Mouse (Mus musculus) liver, embryonic 14.5 days (tissue): ENCODE data around the gene Dgkz. TPM values are rescaled to one million over a fixed set of nuclear protein-coding genes. Genes with fewer than 3 reads are reported as not detected.
A peak's percentile ranks its signal among the peaks of the same experiment; 100 is the strongest.

ENCODE experiments used
- ATAC-seq: fragments of 200-750 bp; cut with Nextera tagmentation; 2 replicates; pipeline ENCODE4 v1.8.0; 2017; ENCODE audit warnings: moderate number of reproducible peaks, mild to moderate bottlenecking, moderate library complexity; ENCODE audit not compliant: insufficient read depth
- DNase-seq, 3 experiments: peaks; one replicate each; pipeline ENCODE4 v3.0.0-alpha.2; 2012 to 2013; ENCODE audit warnings: low read depth in 3 of 3, low spot score in 3 of 3
- H3K27ac ChIP-seq: fragments of 300-500 bp; sonication (generic); 2 replicates; pipeline ENCODE4 v1.5.1; 2014; ENCODE audit warnings: moderate library complexity, mild to moderate bottlenecking, control low read depth, inconsistent platforms
- H3K27me3 ChIP-seq: fragments of 300-500 bp; sonication (generic); 2 replicates; pipeline ENCODE4 v1.6.1; 2014; ENCODE audit warnings: mild to moderate bottlenecking, low read length, moderate library complexity; ENCODE audit not compliant: control insufficient read depth, insufficient read depth
- H3K36me3 ChIP-seq: fragments of 300-500 bp; sonication (generic); replicated peaks from 2 replicates; pipeline ENCODE4 v1.6.1; 2014; ENCODE audit warnings: low read depth; ENCODE audit not compliant: control insufficient read depth, insufficient read depth
- H3K4me1 ChIP-seq, 2 experiments: fragments of 200-500 bp in 1 of 2; fragments of 300-500 bp in 1 of 2; sonication (generic) in 1 of 2; replicated peaks; 2 replicates each; pipeline ENCODE4 v1.6.1; 2012 to 2014; ENCODE audit warnings: antibody characterized with exemption in 1 of 2, inconsistent platforms in 1 of 2, low read length in 1 of 2; ENCODE audit not compliant: control insufficient read depth in 2 of 2, insufficient read depth in 2 of 2
- H3K4me2 ChIP-seq: fragments of 300-500 bp; sonication (generic); 2 replicates; pipeline ENCODE4 v1.6.1; 2014; ENCODE audit warnings: low read depth, mild to moderate bottlenecking, control low read depth, moderate library complexity
- H3K4me3 ChIP-seq, 2 experiments: fragments of 200-500 bp in 1 of 2; fragments of 300-500 bp in 1 of 2; sonication (generic) in 1 of 2; 2 replicates each; pipeline ENCODE4 v1.5.1; 2012 to 2014; ENCODE audit warnings: low read depth in 2 of 2, low read length in 2 of 2, mild to moderate bottlenecking in 2 of 2, control low read depth in 1 of 2, inconsistent platforms in 1 of 2, moderate library complexity in 1 of 2; ENCODE audit not compliant: insufficient read depth in 1 of 2
- H3K9ac ChIP-seq: fragments of 300-500 bp; sonication (generic); replicated peaks from 2 replicates; pipeline ENCODE4 v1.6.1; 2014; ENCODE audit warnings: mild to moderate bottlenecking, control low read depth, moderate library complexity
- H3K9me3 ChIP-seq: fragments of 300-500 bp; sonication (generic); 2 replicates; pipeline ENCODE4 v1.6.1; 2016; ENCODE audit warnings: low read length, mixed read lengths; ENCODE audit not compliant: control insufficient read depth
- CTCF ChIP-seq: IDR thresholded peaks from 2 replicates; pipeline ENCODE4 v1.5.1; 2016; ENCODE audit warnings: antibody characterized with exemption, low read depth, control low read depth
- EP300 ChIP-seq: IDR thresholded peaks from 2 replicates; pipeline ENCODE4 v1.6.1; 2016; ENCODE audit warnings: antibody characterized with exemption, low read depth
- WGBS: fragments of 180-500 bp; shearing (Covaris S2); extraction: QIAGEN DNeasy Blood & Tissue Kit; methylation state at CpG from one replicate; pipeline ENCODE4 v1.1.7; 2014; ENCODE audit not compliant: insufficient replicate concordance; 5-methylcytosine and 5-hydroxymethylcytosine counted together
- polyA plus RNA-seq, 2 experiments: library from polyadenylated mRNA; depleted of rRNA in 1 of 2; stranded (reverse) in 1 of 2; unstranded in 1 of 2; fragments of >200 nt; fragmentation: Nextera tagmentation in 1 of 2; extraction: Ambion mirVana in 1 of 2; gene quantifications; 2 replicates each; pipeline versions ENCODE4 v1.2.1 to v1.2.3; 2012 to 2014

Gene Dgkz
- polyA plus RNA-seq, 2 experiments: 19.6 to 60.7 TPM

DNA sequence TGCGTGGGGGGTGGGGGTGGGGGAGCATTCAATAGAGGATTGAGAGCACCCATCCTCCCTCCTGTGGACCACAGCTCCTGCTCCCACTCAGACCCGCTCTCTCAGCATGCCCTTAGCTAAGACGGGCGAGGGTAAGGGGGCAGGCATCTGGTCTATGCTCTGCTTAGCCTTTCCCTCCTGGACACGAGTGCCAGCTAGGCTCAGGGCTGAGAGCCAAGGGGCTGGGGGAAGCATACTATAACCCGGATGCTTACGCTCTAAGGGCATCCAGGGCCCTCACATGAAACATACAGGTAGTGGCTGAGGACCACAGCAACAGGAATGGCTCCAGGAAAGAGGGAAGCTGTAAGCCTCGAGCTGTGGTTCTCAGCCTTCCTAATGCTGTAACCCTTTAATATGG, 17.6 kb downstream of the Dgkz start:
- Histone ChIP-seq H3K4me2 (no peak overlapping the region), H3K27ac (no peak overlapping the region), H3K9me3 (no peaks in the 10 kb centered on the region), H3K4me3 (no peak overlapping the region), H3K9ac (no peak overlapping the region), H3K36me3 (peaks cover 3% of the 10 kb centered on the region; the same call in 1 of the 2 replicates), H3K4me1 (peaks cover 48 to 79% of the 10 kb centered on the region in 2 experiments), H3K27me3 (no peaks in the 10 kb centered on the region)
- TF ChIP-seq EP300: no peak
- TF ChIP-seq CTCF: no peak
- WGBS: 78% methylated on average over 8 of the region's 8 CpGs
- no peak for DNase-seq
- no peak for ATAC-seq

DNA sequence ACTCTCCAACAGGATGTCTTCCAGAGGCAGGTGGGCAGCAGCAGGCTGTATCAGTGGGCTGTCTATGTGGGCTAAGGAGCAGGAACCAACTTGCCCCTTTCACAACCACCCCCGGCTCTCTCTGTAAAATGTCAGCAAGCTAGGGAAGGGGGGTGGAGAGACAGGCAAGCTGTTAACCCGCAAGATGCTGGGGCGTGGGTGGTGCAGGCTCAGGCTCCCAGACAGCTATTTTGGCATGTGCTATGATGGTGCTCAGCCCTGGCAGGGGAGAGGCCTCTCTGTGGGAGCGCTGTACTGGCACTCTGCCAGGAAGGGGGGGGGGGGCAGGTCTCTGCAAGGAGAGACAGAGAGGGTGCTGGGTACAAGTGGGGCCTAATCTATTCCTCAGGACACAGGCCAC, 18.6 kb downstream of the Dgkz start:
- Histone ChIP-seq H3K4me3 (no peak overlapping the region), H3K4me1 (peaks cover 43 to 73% of the 10 kb centered on the region in 2 experiments), H3K27ac (peak overlapping the region; percentile 17)

DNA sequence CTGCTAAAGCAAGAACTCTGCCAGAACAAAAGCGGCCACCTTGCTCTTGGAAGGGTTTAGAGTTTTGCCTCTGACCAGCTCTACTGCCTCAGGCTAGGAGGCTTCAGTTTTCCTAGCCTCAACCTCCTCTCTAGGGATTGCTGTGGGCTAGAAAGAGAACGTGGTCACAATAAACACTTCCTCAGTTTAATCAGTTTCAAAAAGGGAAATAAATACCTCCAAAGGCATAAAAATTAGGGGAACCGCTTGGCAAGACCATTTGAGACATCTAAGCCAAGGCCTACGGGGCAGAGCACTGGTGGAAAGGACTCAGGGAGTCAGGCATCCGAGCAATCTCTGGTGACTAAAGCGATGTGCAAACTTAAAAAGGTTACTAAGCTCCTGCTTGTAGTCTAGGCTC, 19.8 kb downstream of the Dgkz start:
- H3K27me3 ChIP-seq: no peaks in the 10 kb centered on the region
- no peaks in the 10 kb centered on the region for H3K9me3 ChIP-seq
- H3K4me2 ChIP-seq: no peak overlapping the region
- no peak overlapping the region; the same call in 1 of the 2 replicates for H3K9ac ChIP-seq
- WGBS: 66% methylated on average over 6 of the region's 6 CpGs
- no peak overlapping the region; the same call in 1 of the 2 replicates for H3K27ac ChIP-seq
- no peak for DNase-seq
- peaks cover 35 to 67% of the 10 kb centered on the region in 2 experiments for H3K4me1 ChIP-seq
- H3K4me3 ChIP-seq: no peak overlapping the region
- H3K36me3 ChIP-seq: peaks cover 3% of the 10 kb centered on the region; the same call in 1 of the 2 replicates
- TF ChIP-seq CTCF: no peak
- ATAC-seq: no peak

More for the DNA sequence above, 18.6 kb downstream of the Dgkz start:
- Histone ChIP-seq H3K4me2 (peak overlapping the region; percentile 22), H3K9me3 (no peaks in the 10 kb centered on the region), H3K27me3 (no peaks in the 10 kb centered on the region), H3K36me3 (peaks cover 3% of the 10 kb centered on the region; the same call in 1 of the 2 replicates), H3K9ac (peak overlapping the region; percentile 23)
- WGBS: 13% methylated on average over 4 of the region's 4 CpGs
- TF ChIP-seq EP300 (no peak), CTCF (no peak)
- DNase-seq: no peak
- ATAC-seq: peak; percentile 62

DNA sequence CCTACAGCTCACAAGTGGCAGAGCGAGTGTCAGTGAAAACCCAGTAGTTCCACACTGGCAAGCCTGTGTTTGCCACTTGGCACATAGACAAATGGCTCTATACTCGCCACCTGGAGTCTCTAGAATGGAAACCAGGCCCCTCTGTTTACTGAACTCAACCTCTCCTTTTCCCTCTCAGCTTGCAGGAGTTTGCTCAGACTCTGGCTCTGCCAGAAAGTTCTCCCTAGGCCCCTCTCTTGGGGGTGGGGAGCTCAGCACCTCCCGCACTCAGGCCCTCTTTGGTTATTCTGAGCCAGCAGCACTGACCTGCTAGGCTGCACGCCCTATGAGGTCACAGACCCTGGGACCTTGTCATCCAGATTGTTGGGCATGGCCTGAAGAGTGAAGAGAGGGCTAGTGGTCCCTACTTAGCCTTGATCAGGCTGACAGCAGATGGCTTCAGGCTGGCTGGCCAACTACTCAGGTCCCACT, 20.5 kb downstream of the Dgkz start:
- TF ChIP-seq EP300 (no peak), CTCF (no peak)
- H3K9ac ChIP-seq: no peak overlapping the region
- no peak overlapping the region for H3K4me2 ChIP-seq
- H3K4me3 ChIP-seq: no peak overlapping the region
- no peak for DNase-seq
- WGBS: 77% methylated on average over 4 of the region's 4 CpGs
- ATAC-seq: no peak
- no peaks in the 10 kb centered on the region for H3K36me3 ChIP-seq
- H3K27ac ChIP-seq: no peak overlapping the region; the same call in 1 of the 2 replicates
- no peaks in the 10 kb centered on the region for H3K9me3 ChIP-seq
- peaks cover 43 to 70% of the 10 kb centered on the region in 2 experiments for H3K4me1 ChIP-seq
- no peaks in the 10 kb centered on the region for H3K27me3 ChIP-seq

DNA sequence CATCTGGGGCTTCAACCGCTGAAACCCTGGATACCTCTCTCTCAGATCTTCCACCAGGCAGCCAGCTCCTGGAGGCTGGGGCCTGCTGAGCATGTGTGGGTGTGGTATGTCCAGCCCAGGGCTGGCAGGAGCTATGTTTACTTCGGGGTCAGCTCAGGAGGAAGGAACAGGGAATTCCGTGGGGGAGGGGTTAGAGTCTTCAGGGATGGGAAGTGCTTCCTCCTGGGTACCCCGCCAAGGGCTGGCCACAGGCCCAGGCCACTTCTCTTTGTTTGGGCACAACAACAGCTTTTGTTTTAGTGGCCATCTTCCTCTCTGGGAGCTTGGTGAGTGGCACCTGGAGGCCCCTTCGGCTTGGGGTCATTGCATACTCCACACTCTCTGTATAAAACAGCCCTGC, 21.8 kb downstream of the Dgkz start:
- 44% methylated on average over 5 of the region's 5 CpGs for WGBS
- Histone ChIP-seq H3K4me2 (no peak overlapping the region), H3K9ac (no peak overlapping the region)

More for the DNA sequence above, 21.8 kb downstream of the Dgkz start:
- Histone ChIP-seq H3K27ac (no peak overlapping the region), H3K27me3 (no peaks in the 10 kb centered on the region), H3K4me1 (peaks cover 44 to 68% of the 10 kb centered on the region in 2 experiments), H3K36me3 (no peaks in the 10 kb centered on the region), H3K9me3 (no peaks in the 10 kb centered on the region), H3K4me3 (no peak overlapping the region)
- no peak for DNase-seq
- no peak for ATAC-seq
- TF ChIP-seq CTCF (no peak), EP300 (no peak)
